Mouse (Mus musculus): ENCODE measurements around the gene Grik3. TPM values are rescaled to one million over a fixed set of nuclear protein-coding genes. Genes with fewer than 3 reads are reported as not detected.

The Grik3 gene
- total and polyA plus RNA-seq, 3 experiments, result under 0.01 TPM; not detected in 2

DNA sequence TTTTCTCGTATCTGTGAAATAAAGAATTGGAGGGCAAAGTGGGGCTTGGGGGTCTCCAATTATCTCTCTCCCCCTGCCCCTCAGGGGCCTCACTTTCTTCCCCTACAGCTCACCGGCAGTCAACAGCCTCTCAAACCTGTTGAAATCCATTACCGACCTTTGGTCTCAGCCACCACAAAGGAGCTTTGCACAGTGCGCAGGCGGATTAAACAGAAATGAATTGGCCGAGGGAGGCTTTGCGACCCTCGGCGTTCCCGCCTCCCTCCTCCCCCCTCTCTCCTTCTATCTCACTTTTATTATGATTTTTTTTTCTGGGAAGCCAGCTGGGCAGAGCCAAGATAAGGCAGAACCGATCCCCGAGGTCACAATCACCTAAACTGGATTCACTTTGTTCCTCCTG, 97.1 kb downstream of the Grik3 start:
- no peak overlapping the region for H3K4me3 ChIP-seq (ENCODE audit: control insufficient read depth in 1 of 2, insufficient read depth in 1 of 2, low read depth in 2 of 2, low read length in 2 of 2)
- H3K27ac ChIP-seq (ENCODE audit: control insufficient read depth, low read depth, low read length), result no peak overlapping the region
- no peak for TF ChIP-seq SMC3 (IDR thresholded peaks at IDR 0.05; ENCODE audit: low read depth, low read length)
- no peak for TF ChIP-seq POLR2A (IDR thresholded peaks at IDR 0.05; ENCODE audit: control insufficient read depth in 1 of 2, insufficient read depth in 1 of 2, low read depth in 1 of 2, low read length in 2 of 2, poor library complexity in 1 of 2)
- no peak for TF ChIP-seq ELF1 (IDR thresholded peaks at IDR 0.05; ENCODE audit: low read depth, low read length)
- no peak for TF ChIP-seq BHLHE40 (IDR thresholded peaks at IDR 0.05; ENCODE audit: borderline replicate concordance, low read depth, low read length)
- TF ChIP-seq CHD1 (IDR thresholded peaks at IDR 0.05; ENCODE audit: low read depth, low read length), result no peak
- TF ChIP-seq CHD2 (IDR thresholded peaks at IDR 0.05; ENCODE audit: low read length), result no peak
- H3K9me3 ChIP-seq (replicated peaks; ENCODE audit: insufficient read depth, low read length), result no peaks in the 10 kb centered on the region
- H3K4me1 ChIP-seq (ENCODE audit: control insufficient read depth in 1 of 2, insufficient read depth in 2 of 2, low read length in 2 of 2), result no peaks in the 10 kb centered on the region
- no peaks in the 10 kb centered on the region for H3K27me3 ChIP-seq (ENCODE audit: control insufficient read depth in 1 of 2, insufficient read depth in 2 of 2, low read length in 2 of 2)
- no peak for DNase-seq (ENCODE audit: low read depth, low spot score)
- no peaks in the 10 kb centered on the region for H3K79me2 ChIP-seq (ENCODE audit: control insufficient read depth, insufficient read depth, low read length, poor library complexity)
- H3K9ac ChIP-seq (ENCODE audit: control insufficient read depth, low read depth, low read length, poor library complexity, severe bottlenecking), result no peak overlapping the region
- no peaks in the 10 kb centered on the region for H3K36me3 ChIP-seq (ENCODE audit: control insufficient read depth in 1 of 2, insufficient read depth in 2 of 2, low read length in 2 of 2)

DNA sequence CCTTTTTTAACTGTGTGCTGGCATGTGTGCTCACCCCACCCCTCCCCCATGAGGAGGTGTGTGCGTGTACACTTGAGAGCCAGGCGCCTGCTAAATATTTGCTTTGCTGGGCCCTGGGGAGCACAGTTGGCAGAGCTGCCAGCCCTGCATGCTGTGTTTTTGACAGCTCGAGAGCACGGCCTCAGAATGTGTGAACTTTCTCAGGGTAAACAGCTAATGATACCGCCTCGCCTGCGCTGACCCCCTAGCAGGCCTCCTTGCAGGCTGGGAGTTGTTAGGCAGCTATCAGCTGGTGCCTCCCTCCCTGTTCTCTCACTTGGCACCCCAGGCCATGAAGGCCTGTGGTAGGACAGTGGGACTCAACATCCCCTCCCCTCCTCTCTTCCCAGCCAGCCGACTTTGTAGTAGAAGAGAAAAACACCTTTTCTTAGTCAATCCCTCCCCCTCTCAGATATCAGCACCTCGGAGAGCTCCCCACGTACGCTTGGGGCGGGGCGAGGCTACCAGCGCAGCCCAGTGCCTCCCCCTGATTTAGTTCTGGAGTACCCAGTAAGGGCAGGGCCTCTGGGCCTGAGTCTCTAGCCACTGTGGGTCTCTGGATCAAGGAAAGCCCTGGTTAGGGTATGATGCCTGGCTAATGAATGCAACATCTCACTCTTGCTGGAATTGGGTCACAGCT, 99.9 kb downstream of the Grik3 start:
- Histone ChIP-seq H3K36me3 (ENCODE audit: control insufficient read depth in 1 of 2, insufficient read depth in 2 of 2, low read length in 2 of 2) (no peaks in the 10 kb centered on the region), H3K4me3 (ENCODE audit: control insufficient read depth in 1 of 2, insufficient read depth in 1 of 2, low read depth in 2 of 2, low read length in 2 of 2) (no peak overlapping the region), H3K27ac (ENCODE audit: control insufficient read depth, low read depth, low read length) (no peak overlapping the region), H3K9me3 (replicated peaks; ENCODE audit: insufficient read depth, low read length) (no peaks in the 10 kb centered on the region), H3K79me2 (ENCODE audit: control insufficient read depth, insufficient read depth, low read length, poor library complexity) (no peaks in the 10 kb centered on the region), H3K27me3 (ENCODE audit: control insufficient read depth in 1 of 2, insufficient read depth in 2 of 2, low read length in 2 of 2) (no peaks in the 10 kb centered on the region), H3K9ac (ENCODE audit: control insufficient read depth, low read depth, low read length, poor library complexity, severe bottlenecking) (no peak overlapping the region), H3K4me1 (ENCODE audit: control insufficient read depth in 1 of 2, insufficient read depth in 2 of 2, low read length in 2 of 2) (no peaks in the 10 kb centered on the region)
- TF ChIP-seq HCFC1 (IDR thresholded peaks at IDR 0.05; ENCODE audit: low read depth, low read length) (no peak), ZKSCAN1 (IDR thresholded peaks at IDR 0.05; ENCODE audit: low read depth, low read length) (no peak), MAZ (IDR thresholded peaks at IDR 0.05; ENCODE audit: low read depth, low read length) (no peak), BHLHE40 (IDR thresholded peaks at IDR 0.05; ENCODE audit: borderline replicate concordance, low read depth, low read length) (no peak), EP300 (IDR thresholded peaks at IDR 0.05; ENCODE audit: low read depth in 1 of 2, low read length in 2 of 2) (no peak), MYC (IDR thresholded peaks at IDR 0.05; ENCODE audit: low read depth, low read length) (no peak), TBP (IDR thresholded peaks at IDR 0.05; ENCODE audit: low read depth, low read length) (no peak), RAD21 (IDR thresholded peaks at IDR 0.05; ENCODE audit: low read depth, low read length) (no peak), SMC3 (IDR thresholded peaks at IDR 0.05; ENCODE audit: low read depth, low read length) (no peak), TAL1 (IDR thresholded peaks at IDR 0.05; ENCODE audit: low read length) (no peak), KAT2A (conservative IDR thresholded peaks at IDR 0.05; ENCODE audit: low read depth, low read length) (no peak), ZC3H11A (IDR thresholded peaks at IDR 0.05; ENCODE audit: low read depth, low read length) (no peak), MAX (IDR thresholded peaks at IDR 0.05; ENCODE audit: low read length) (no peak), ZMIZ1 (IDR thresholded peaks at IDR 0.05; ENCODE audit: low read depth, low read length) (no peak), CHD1 (IDR thresholded peaks at IDR 0.05; ENCODE audit: low read depth, low read length) (no peak), MYB (IDR thresholded peaks at IDR 0.05; ENCODE audit: low read depth, low read length) (no peak)
- no peak for DNase-seq (ENCODE audit: low read depth, low spot score)

Measured in MEL (cell line).